Mouse (Mus musculus) heart, postnatal 0 days (tissue): ENCODE measurements around the gene Zfp652.

Experiments used
- CTCF ChIP-seq: IDR thresholded peaks from 2 replicates; pipeline ENCODE4 v1.5.1; 2016; ENCODE audit warnings: antibody characterized with exemption, control low read depth, low read depth
- EP300 ChIP-seq: IDR thresholded peaks from 2 replicates; pipeline ENCODE4 v1.6.1; 2016; ENCODE audit warnings: antibody characterized with exemption, low read depth

GRCm38 (mm10) chr11:95814101-95814500 is 101.6 kb downstream of the Zfp652 start:
- TF ChIP-seq CTCF (no peak), EP300 (no peak)
